Mouse (Mus musculus) 3134 (cell line): ENCODE measurements around the gene Alg3.
A peak's percentile ranks its signal among the peaks of the same experiment; 100 is the strongest.

ENCODE experiments used
- DNase-seq: peaks from one replicate; pipeline ENCODE4 v3.0.0-alpha.2; 2011; ENCODE audit warnings: low spot score; ENCODE audit not compliant: insufficient read length; ENCODE audit errors: extremely low read depth

The Alg3 gene

GRCm38 (mm10) chr16:20610501-20611356, 806 bp downstream of the Alg3 start:
- peak; percentile 83 for DNase-seq

GRCm38 (mm10) chr16:20604705-20605104, 6.8 kb downstream of the Alg3 start:
- DNase-seq = no peak

GRCm38 (mm10) chr16:20600511-20600910, 11.0 kb downstream of the Alg3 start:
- DNase-seq = peak; percentile 56

GRCm38 (mm10) chr16:20596687-20597441, 14.7 kb downstream of the Alg3 start:
- DNase-seq = no peak

- no peak for DNase-seq
Observed at GRCm38 (mm10) chr16:20595737-20596136, 15.8 kb downstream of the Alg3 start.

- DNase-seq = no peak
Observed at GRCm38 (mm10) chr16:20595060-20595673, 16.4 kb downstream of the Alg3 start.

- no peak for DNase-seq
Observed at GRCm38 (mm10) chr16:20591076-20591705, 20.3 kb downstream of the Alg3 start.

- no peak for DNase-seq
Observed at GRCm38 (mm10) chr16:20590680-20591038, 20.9 kb downstream of the Alg3 start.

- no peak for DNase-seq
Observed at GRCm38 (mm10) chr16:20589939-20590679, 21.4 kb downstream of the Alg3 start.

- no peak for DNase-seq
Observed at GRCm38 (mm10) chr16:20589366-20589938, 22.1 kb downstream of the Alg3 start, which contains the start of gene Vwa5b2. Vwa5b2 (plus strand) TSS chr16:20589471.

- DNase-seq = no peak
Observed at GRCm38 (mm10) chr16:20565075-20565474, 46.5 kb downstream of the Alg3 start.

GRCm38 (mm10) chr16:20557381-20557780, 54.2 kb downstream of the Alg3 start:
- DNase-seq = no peak
